Mouse (Mus musculus): ENCODE results near the gene Tsnaxip1.

Gene Tsnaxip1

GRCm38 (mm10) chr8:105826861-105827848 is at the start of gene Tsnaxip1, which contains the start of gene Ranbp10:
Tsnaxip1 (plus strand) TSS chr8:105827731.
Ranbp10 (minus strand) TSS chr8:105827350.
- DNase-seq (ENCODE audit: low read depth): peak; percentile 99

GRCm38 (mm10) chr8:105777833-105778232 is 49.7 kb upstream of the Tsnaxip1 start:
- DNase-seq (ENCODE audit: low read depth): no peak

GRCm38 (mm10) chr8:105780298-105780697 is 47.2 kb upstream of the Tsnaxip1 start:
- no peak for DNase-seq (ENCODE audit: low read depth)

- peak; percentile 85 for DNase-seq (ENCODE audit: low read depth)
Measured at GRCm38 (mm10) chr8:105788241-105788640, 39.3 kb upstream of the Tsnaxip1 start.

DNA sequence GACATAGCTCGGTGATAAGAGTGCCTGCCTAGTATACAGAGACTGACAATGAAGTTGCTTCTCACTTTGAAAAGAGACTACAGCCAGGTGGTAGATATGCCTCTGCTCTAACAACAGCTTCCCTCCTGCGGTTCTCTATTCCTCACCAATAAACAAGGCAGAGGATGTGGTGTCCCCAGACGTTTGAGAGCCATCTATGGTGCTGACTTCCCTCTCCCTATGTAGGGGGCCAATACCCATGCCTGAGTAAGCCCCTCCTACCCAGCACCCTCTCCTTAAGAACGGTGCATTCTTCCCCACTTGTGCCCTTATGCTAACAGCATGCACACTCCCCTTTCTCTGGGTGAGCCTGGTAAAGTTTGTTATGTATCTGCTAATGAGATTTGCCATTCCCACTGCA is 38.6 kb upstream of the Tsnaxip1 start:
- no peak for DNase-seq (ENCODE audit: low read depth)

GRCm38 (mm10) chr8:105789626-105790025 is 37.9 kb upstream of the Tsnaxip1 start:
- DNase-seq (ENCODE audit: low read depth): no peak

GRCm38 (mm10) chr8:105793331-105793730 is 34.2 kb upstream of the Tsnaxip1 start:
- no peak for DNase-seq (ENCODE audit: low read depth)

GRCm38 (mm10) chr8:105794009-105794598 is 33.4 kb upstream of the Tsnaxip1 start:
- peak; percentile 36 for DNase-seq (ENCODE audit: low read depth)

DNA sequence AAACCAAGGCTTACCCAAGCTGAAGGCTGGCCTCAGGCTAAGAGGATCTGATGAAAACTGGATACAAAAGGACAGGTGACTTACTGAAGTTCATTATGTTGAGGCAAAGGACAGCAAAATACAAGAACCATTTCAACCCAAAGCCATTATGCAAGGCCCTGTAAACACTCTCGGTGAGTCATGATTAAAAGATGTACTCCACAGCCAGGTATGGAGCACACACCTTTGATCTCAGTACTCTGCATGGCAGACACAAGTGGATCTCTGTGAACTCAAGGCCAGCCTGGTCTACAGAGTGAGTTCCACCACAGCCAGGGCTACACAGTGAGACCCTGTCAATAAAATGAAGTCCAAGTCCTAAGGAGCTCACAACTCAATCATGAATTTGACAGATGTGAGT is 31.7 kb upstream of the Tsnaxip1 start:
- DNase-seq (ENCODE audit: low read depth): no peak

GRCm38 (mm10) chr8:105798408-105798807 is 29.1 kb upstream of the Tsnaxip1 start:
- DNase-seq (ENCODE audit: low read depth): no peak

- no peak for DNase-seq (ENCODE audit: low read depth)
Measured at GRCm38 (mm10) chr8:105799091-105799812, 28.3 kb upstream of the Tsnaxip1 start.

GRCm38 (mm10) chr8:105801153-105801904 is 26.2 kb upstream of the Tsnaxip1 start:
- DNase-seq (ENCODE audit: low read depth): no peak

- DNase-seq (ENCODE audit: low read depth): no peak
Measured at GRCm38 (mm10) chr8:105804797-105805196, 22.7 kb upstream of the Tsnaxip1 start.

- DNase-seq (ENCODE audit: low read depth): no peak
Measured at GRCm38 (mm10) chr8:105805346-105805745, 22.2 kb upstream of the Tsnaxip1 start.

DNA sequence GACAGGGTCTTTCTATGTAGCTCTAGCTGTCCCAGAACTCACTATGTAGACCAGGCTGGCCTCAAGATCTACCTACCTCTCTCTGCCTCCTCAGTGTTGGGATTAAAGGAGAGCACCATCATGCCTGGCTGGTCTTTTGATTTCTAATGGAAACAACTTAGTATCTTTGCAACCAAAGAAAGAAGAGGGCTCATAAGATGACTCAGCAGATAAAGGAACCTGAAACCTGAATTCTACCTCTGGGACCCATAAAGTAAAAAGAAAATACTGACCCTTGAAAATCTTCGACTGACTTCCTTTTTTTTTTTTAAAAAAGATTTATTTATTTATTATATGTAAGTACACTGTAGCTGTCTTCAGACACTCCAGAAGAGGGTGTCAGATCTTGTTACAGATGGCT is 21.6 kb upstream of the Tsnaxip1 start:
- DNase-seq (ENCODE audit: low read depth): no peak

- no peak for DNase-seq (ENCODE audit: low read depth)
Measured at GRCm38 (mm10) chr8:105807766-105808165, 19.8 kb upstream of the Tsnaxip1 start.

DNA sequence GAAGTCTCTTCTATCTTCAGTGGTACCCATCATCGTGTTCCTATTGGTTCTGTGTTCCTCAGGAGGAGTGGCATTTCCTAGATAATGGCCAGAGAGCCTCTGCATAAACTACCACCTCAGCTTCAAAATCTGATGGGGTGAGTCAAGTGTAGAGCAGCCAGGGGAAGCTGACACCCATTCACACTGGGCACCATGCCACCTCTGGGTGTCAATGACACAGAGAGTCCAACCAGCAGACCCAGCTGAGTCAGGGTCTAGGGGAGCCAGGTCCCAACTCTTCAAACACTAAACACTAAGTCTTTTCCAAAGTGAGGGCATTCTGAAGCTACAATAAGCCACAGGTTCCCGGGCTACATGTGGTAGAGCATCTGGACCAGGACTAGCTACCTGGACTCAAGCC is 19.1 kb upstream of the Tsnaxip1 start:
- no peak for DNase-seq (ENCODE audit: low read depth)

- peak; percentile 76 for DNase-seq (ENCODE audit: low read depth)
Measured at GRCm38 (mm10) chr8:105810245-105810786, 17.2 kb upstream of the Tsnaxip1 start.

DNA sequence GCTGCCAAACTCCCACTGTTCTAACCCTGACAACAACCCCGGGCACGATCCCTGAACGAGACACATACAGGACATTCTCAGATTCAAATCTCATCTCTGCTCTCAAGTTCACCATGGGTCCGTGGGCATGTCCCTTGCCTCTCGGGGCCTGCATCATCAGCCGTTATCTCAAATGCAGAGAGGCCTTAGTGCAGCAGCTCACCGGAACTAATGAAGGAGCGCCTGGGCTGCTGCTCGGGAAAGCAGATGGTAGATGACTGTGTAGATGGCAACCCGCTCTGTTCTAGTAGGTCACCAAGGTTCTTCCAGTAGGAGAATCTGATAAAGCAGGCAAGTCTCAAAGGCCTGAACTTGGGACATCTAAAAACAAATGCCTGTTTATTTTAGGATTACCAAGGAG is 16.5 kb upstream of the Tsnaxip1 start:
- DNase-seq (ENCODE audit: low read depth): peak; percentile 35

DNA sequence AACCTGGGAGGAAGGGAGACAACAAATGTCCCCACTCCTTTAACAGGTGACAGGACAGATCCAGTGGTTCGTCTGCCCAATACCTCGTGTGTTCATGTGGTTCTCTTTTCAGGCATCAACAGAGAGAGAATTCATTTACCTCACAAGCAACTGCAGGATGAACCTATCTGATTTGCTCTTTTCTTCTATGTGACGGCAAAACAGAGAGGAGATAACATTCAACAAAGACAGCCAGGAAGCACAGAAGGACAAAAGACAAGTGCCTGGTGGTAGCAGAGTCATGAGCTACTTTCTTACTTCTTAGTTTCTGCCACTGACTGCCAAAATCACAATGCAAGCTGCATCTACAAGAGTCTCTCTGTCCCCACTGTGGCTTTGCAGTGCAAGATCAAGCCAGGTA is 16.0 kb upstream of the Tsnaxip1 start:
- no peak for DNase-seq (ENCODE audit: low read depth)

GRCm38 (mm10) chr8:105812511-105812910 is 15.0 kb upstream of the Tsnaxip1 start:
- no peak for DNase-seq (ENCODE audit: low read depth)

All from induced T-regulatory cell, adult 2 months (primary cell).